In the genomic region with DNA sequence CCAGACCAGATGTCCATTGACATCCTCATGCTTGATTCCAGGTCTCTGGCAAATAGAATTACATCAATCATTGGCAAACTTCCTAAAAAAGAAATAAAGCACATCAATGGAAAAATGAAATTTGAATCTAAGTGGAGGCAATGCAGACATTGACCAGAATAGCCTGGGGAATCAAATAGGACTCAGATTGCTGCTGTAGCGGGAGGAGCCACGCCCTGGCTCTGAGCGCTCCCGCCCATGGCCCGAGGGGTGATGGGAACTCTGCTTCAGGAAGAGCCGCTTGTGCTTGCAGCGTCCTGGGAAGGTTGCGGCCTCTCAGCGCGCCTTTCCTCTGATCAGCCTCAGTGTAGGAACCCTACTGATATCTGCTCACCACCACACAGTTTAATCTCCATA, we compare ENCODE assay signal across 9 mouse cellular contexts. TPM values are rescaled to one million over a fixed set of nuclear protein-coding genes. Genes with fewer than 3 reads are reported as not detected.
A peak's percentile ranks its signal among the peaks of the same experiment; 100 is the strongest.
DNase-seq lines count a peak whose midpoint lies in the region; ATAC-seq and TF ChIP-seq lines count a peak whose summit lies in the region.
"Had no signal": no experiment of that assay in that cellular context is flagged by ENCODE, and none has a peak within 500 bp of the region (broad histone marks: within the 10 kb centered on the region; RNA-seq: fewer than 3 reads in every experiment).

No protein-coding gene starts in this region.

- no peak overlapping the region for H3K9ac ChIP-seq in forebrain, embryonic 14.5 days (ENCODE audit: low read length)
- no peak overlapping the region for H3K9ac ChIP-seq in limb, embryonic 13.5 days
- no peak overlapping the region for H3K9ac ChIP-seq in midbrain, postnatal 0 days (replicated peaks; ENCODE audit: low read length, poor library complexity, severe bottlenecking)

- no peak overlapping the region for H3K27ac ChIP-seq in forebrain, embryonic 14.5 days (ENCODE audit: low read depth, low read length)
- peak overlapping the region; percentile 17 for H3K27ac ChIP-seq in hindbrain, embryonic 10.5 days
- no peak overlapping the region for H3K27ac ChIP-seq in limb, embryonic 13.5 days
- H3K27ac ChIP-seq in midbrain, postnatal 0 days (ENCODE audit: low read depth, low read length), result no peak overlapping the region

- peak overlapping the region; percentile 32 for H3K4me2 ChIP-seq in forebrain, embryonic 14.5 days (ENCODE audit: low read length)
- H3K4me2 ChIP-seq in limb, embryonic 13.5 days (replicated peaks), result peak overlapping the region; percentile 51
- 0 out of 2 replicates have a peak overlapping the region, but pooled peaks have one; percentile 6 for H3K4me2 ChIP-seq in midbrain, postnatal 0 days (ENCODE audit: low read depth, low read length, poor library complexity, severe bottlenecking)

- no peak overlapping the region for H3K4me3 ChIP-seq in forebrain, embryonic 14.5 days (ENCODE audit: low read depth, low read length)
- peak overlapping the region; percentile 18; the same call in 1 of the 2 replicates for H3K4me3 ChIP-seq in hindbrain, embryonic 10.5 days
- peak overlapping the region; percentile 18; the same call in 1 of the 2 replicates for H3K4me3 ChIP-seq in limb, embryonic 13.5 days
- no peak overlapping the region for H3K4me3 ChIP-seq in midbrain, postnatal 0 days (ENCODE audit: low read depth, low read length)

- whole genome bisulfite sequencing in forebrain, embryonic 14.5 days, result 51% methylated on average over 10 of the region's 10 CpGs
- 39% methylated on average over 10 of the region's 10 CpGs for WGBS in hindbrain, embryonic 10.5 days
- WGBS in limb, embryonic 13.5 days, result 31% methylated on average over 10 of the region's 10 CpGs
- 52% methylated on average over 10 of the region's 10 CpGs for WGBS in midbrain, postnatal 0 days

- no peak for ATAC-seq in forebrain, embryonic 14.5 days
- 0 out of 2 replicates have a peak, but pooled peaks have one; percentile 38 for ATAC-seq in limb, embryonic 13.5 days (ENCODE audit: low FRiP score, low read depth)
- ATAC-seq in midbrain, postnatal 0 days (ENCODE audit: low FRiP score), result no peak
- ATAC-seq: Patski had no signal

- peak; percentile 66 for DNase-seq in R1 (ENCODE audit: low read depth, low spot score)
- DNase-seq in forebrain, embryonic 14.5 days (ENCODE audit: low spot score), result no peak
- peak; percentile 44 for DNase-seq in hindbrain, embryonic 10.5 days (ENCODE audit: low spot score)
- no peak for DNase-seq in midbrain, postnatal 0 days (ENCODE audit: low spot score)
- no peak for DNase-seq in thymus, postnatal 36 days
- DNase-seq in right cerebral cortex, adult 2 months (ENCODE audit: low spot score in 2 of 2), result no peak
- DNase-seq in cerebellum, adult 11 months, result no peak

- no peaks in the 10 kb centered on the region for H3K27me3 ChIP-seq in forebrain, embryonic 14.5 days (replicated peaks; ENCODE audit: control insufficient read depth, insufficient read depth, low read length)
- H3K27me3 ChIP-seq in hindbrain, embryonic 10.5 days (ENCODE audit: insufficient read depth, poor library complexity, severe bottlenecking), result peaks cover 37% of the 10 kb centered on the region
- H3K27me3 ChIP-seq in limb, embryonic 13.5 days, result 0 out of 2 replicates have a peak, but pooled peaks cover 3% of the 10 kb centered on the region
- no peaks in the 10 kb centered on the region for H3K27me3 ChIP-seq in midbrain, postnatal 0 days (ENCODE audit: insufficient read depth, low read length)
- H3K27me3 ChIP-seq: Patski had no signal

- H3K36me3 ChIP-seq in forebrain, embryonic 14.5 days (ENCODE audit: control insufficient read depth, insufficient read depth, low read length), result no peaks in the 10 kb centered on the region
- no peaks in the 10 kb centered on the region for H3K36me3 ChIP-seq in hindbrain, embryonic 10.5 days
- no peaks in the 10 kb centered on the region for H3K36me3 ChIP-seq in limb, embryonic 13.5 days
- H3K36me3 ChIP-seq in midbrain, postnatal 0 days (ENCODE audit: insufficient read depth, low read length), result no peaks in the 10 kb centered on the region

- no peak for TF ChIP-seq CTCF in midbrain, postnatal 0 days (IDR thresholded peaks at IDR 0.05)

- H3K9me3 ChIP-seq in forebrain, embryonic 14.5 days (replicated peaks; ENCODE audit: control insufficient read depth, low read length), result no peaks in the 10 kb centered on the region
- H3K9me3 ChIP-seq in hindbrain, embryonic 10.5 days, result no peaks in the 10 kb centered on the region
- H3K9me3 ChIP-seq in limb, embryonic 13.5 days, result no peaks in the 10 kb centered on the region
- H3K9me3 ChIP-seq in midbrain, postnatal 0 days (ENCODE audit: low read length), result no peaks in the 10 kb centered on the region

- 0 out of 2 replicates have a peak, but pooled peaks cover 6% of the 10 kb centered on the region for H3K4me1 ChIP-seq in forebrain, embryonic 14.5 days (ENCODE audit: control insufficient read depth, insufficient read depth, low read length)
- peaks cover 27% of the 10 kb centered on the region for H3K4me1 ChIP-seq in hindbrain, embryonic 10.5 days (replicated peaks)
- H3K4me1 ChIP-seq in limb, embryonic 13.5 days, result peaks cover 15% of the 10 kb centered on the region; the same call in 1 of the 2 replicates
- peaks cover 2% of the 10 kb centered on the region; the same call in 1 of the 2 replicates for H3K4me1 ChIP-seq in midbrain, postnatal 0 days (ENCODE audit: insufficient read depth, low read length)

RNA-seq across cellular contexts. Expression of gene Rtp1, which starts 12.7 kb away (rescaled TPM):
- polyA plus RNA-seq in forebrain, embryonic 14.5 days (2014; fragmentation: Nextera tagmentation; extraction: Ambion mirVana), result 0.09 and 0.10 TPM in 2 replicates
- not detected in 2 replicates for polyA plus RNA-seq in hindbrain, embryonic 10.5 days (2016; fragmentation: Nextera tagmentation; extraction: Ambion mirVana)
- polyA plus RNA-seq in limb, embryonic 13.5 days (2015; fragmentation: Nextera tagmentation; extraction: Ambion mirVana), result not detected in 2 replicates
- 0.28 and 0.77 TPM in 2 replicates for total RNA-seq in midbrain, postnatal 0 days (2014; rRNA removed)
- 0.13 and 0.33 TPM in 2 replicates for polyA plus RNA-seq in midbrain, postnatal 0 days (2015; fragmentation: Nextera tagmentation; extraction: Ambion mirVana)
- polyA plus RNA-seq: Patski had no signal

Comparison
In these comparisons a context has a peak if more than half of its experiments do, and no peak if none do; other contexts are left out.
1. DNase-seq: peak in R1 (single experiment) and hindbrain, embryonic 10.5 days (single experiment); none in forebrain, embryonic 14.5 days (single experiment), midbrain, postnatal 0 days (single experiment), thymus, postnatal 36 days (0 of 2), right cerebral cortex, adult 2 months (0 of 2) and cerebellum, adult 11 months (single experiment).
2. H3K4me3 ChIP-seq: peak in hindbrain, embryonic 10.5 days (single experiment) and limb, embryonic 13.5 days (single experiment); none in forebrain, embryonic 14.5 days (single experiment) and midbrain, postnatal 0 days (single experiment).
3. Peak in every context shown above with its lines, with median percentiles within 50 percentile points of each other: H3K4me2 ChIP-seq.